Mouse (Mus musculus) embryonic facial prominence, embryonic 10.5 days (tissue): ENCODE data around the gene Parvb. TPM values are rescaled to one million over a fixed set of nuclear protein-coding genes. Genes with fewer than 3 reads are reported as not detected.
A peak's percentile ranks its signal among the peaks of the same experiment; 100 is the strongest.

ENCODE experiments used
- DNase-seq: peaks from one replicate; pipeline ENCODE4 v3.0.0-alpha.2; 2017; ENCODE audit warnings: low spot score
- H3K27ac ChIP-seq: fragments of 300-500 bp; sonication (generic); replicated peaks from 2 replicates; pipeline ENCODE4 v1.5.1; 2016; ENCODE audit warnings: mild to moderate bottlenecking
- H3K27me3 ChIP-seq: fragments of 300-500 bp; sonication (generic); replicated peaks from 2 replicates; pipeline ENCODE4 v1.6.1; 2016; ENCODE audit warnings: low read depth, mild to moderate bottlenecking; ENCODE audit not compliant: poor library complexity, severe bottlenecking
- H3K36me3 ChIP-seq: fragments of 300-500 bp; sonication (generic); replicated peaks from 2 replicates; pipeline ENCODE4 v1.6.1; 2016; ENCODE audit warnings: mild to moderate bottlenecking, moderate library complexity
- H3K4me1 ChIP-seq: fragments of 300-500 bp; sonication (generic); 2 replicates; pipeline ENCODE4 v1.6.1; 2016
- H3K4me3 ChIP-seq: fragments of 300-500 bp; sonication (generic); 2 replicates; pipeline ENCODE4 v1.5.1; 2016; ENCODE audit warnings: mild to moderate bottlenecking, moderate library complexity
- H3K9me3 ChIP-seq: fragments of 300-500 bp; sonication (generic); 2 replicates; pipeline ENCODE4 v1.6.1; 2016; ENCODE audit warnings: mild to moderate bottlenecking
- WGBS: fragments of 180-500 bp; shearing (Covaris S2); methylation state at CpG from one replicate; pipeline ENCODE4 v1.1.7; 2016; 5-methylcytosine and 5-hydroxymethylcytosine counted together
- polyA plus RNA-seq: library from polyadenylated mRNA; unstranded; fragments of >200 nt; fragmentation: Nextera tagmentation; extraction: Ambion mirVana; gene quantifications from 2 replicates; pipeline ENCODE4 v1.2.1, GENCODE M21; 2016

The Parvb gene
- polyA plus RNA-seq, 1 experiment from 2014 or later: 7.1 TPM

DNA sequence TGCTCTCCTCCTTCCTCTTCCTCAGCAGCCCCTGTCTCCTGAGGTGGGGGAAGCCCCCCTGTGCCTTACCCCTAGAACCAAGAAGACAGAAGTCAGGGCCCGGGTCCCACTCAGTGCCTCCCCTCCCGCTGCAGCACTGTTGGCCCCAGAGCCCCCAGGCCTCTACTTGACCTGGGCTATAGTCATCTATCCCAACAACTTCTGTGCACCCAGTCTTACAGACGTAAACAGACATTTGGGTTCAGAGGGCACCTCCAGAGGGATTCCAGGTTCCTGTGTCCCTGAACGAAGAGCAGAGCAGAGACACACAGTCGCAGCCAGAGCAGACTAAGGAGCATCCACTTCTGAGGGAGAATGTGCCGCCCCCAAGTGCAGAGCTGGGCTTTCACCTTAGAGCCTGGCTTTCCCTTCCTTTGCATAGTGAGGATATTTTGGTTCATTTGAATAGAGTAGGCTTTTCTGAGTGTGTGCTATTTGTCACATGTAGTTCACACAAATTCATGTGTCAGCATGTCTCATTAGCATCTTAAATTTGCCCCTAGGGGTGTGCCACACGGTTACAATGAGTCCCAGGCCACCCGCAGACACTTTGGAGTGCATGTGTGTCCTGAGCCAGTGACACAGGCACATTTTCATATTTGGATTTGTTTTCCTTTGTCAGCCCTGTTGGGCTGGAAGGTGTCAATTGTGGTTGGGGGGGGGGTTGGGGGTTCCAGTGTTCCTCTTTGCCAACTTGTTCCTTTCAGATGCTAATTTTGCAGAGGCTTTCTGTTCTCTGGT, 70.0 kb downstream of the Parvb start:
- peaks cover 2% of the 10 kb centered on the region for H3K36me3 ChIP-seq
- peaks cover 74% of the 10 kb centered on the region for H3K4me1 ChIP-seq
- H3K4me3 ChIP-seq: 0 out of 2 replicates have a peak overlapping the region, but pooled peaks have one; percentile 18
- peaks cover 35% of the 10 kb centered on the region for H3K27me3 ChIP-seq
- H3K9me3 ChIP-seq: no peaks in the 10 kb centered on the region
- H3K27ac ChIP-seq: peak overlapping the region; percentile 72
- no peak for DNase-seq
- WGBS: 23% methylated on average over 8 of the region's 8 CpGs

DNA sequence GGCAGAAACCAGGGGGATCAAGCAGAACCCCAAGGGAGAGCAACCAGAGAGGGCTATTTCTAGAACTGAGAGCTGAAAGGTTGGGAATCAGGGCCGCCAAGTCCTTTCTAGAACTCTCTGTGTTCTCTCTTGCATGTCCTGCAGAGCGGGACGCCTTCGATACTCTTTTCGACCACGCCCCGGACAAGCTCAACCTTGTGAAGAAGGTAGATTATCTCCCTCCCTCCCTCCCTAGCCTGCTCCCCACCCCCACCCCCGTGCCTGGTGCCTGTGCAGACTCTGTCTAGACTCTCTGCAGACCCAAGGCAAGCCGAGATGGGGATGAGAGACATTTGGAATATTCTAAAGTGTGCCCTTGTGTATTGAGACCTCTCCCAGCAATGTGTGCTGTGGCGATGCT, 71.4 kb downstream of the Parvb start:
- Histone ChIP-seq H3K27ac (peak overlapping the region; percentile 72; the same call in 1 of the 2 replicates), H3K27me3 (peaks cover 28% of the 10 kb centered on the region), H3K36me3 (peaks cover 8% of the 10 kb centered on the region), H3K4me3 (no peak overlapping the region), H3K4me1 (peaks cover 64% of the 10 kb centered on the region), H3K9me3 (no peaks in the 10 kb centered on the region)
- WGBS: 55% methylated on average over 10 of the region's 10 CpGs
- DNase-seq: no peak

DNA sequence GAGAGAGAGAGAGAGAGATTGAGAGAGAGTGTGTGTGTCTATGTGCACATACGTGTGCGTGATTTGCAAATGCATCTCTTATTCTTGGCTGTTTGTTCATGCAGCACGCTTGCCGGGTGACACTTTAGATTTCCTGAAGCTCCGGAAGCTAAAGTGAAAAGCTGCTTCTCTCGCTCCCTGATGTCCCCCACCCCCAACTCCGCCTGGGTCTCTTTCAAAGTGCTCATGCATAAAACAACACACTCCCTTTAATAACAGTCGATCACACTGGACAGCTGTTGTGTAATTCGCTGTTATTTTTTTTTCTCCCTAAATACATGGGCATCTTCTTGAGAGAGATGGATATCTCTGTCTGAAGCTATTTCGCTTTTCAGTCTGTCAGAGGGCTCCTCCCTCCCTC, 73.5 kb downstream of the Parvb start:
- no peak overlapping the region for H3K27ac ChIP-seq
- 81% methylated on average over 10 of the region's 10 CpGs for WGBS
- peaks cover 47% of the 10 kb centered on the region for H3K4me1 ChIP-seq
- no peaks in the 10 kb centered on the region for H3K9me3 ChIP-seq
- DNase-seq: no peak
- H3K27me3 ChIP-seq: peaks cover 18% of the 10 kb centered on the region
- H3K4me3 ChIP-seq: no peak overlapping the region
- peaks cover 8% of the 10 kb centered on the region for H3K36me3 ChIP-seq

DNA sequence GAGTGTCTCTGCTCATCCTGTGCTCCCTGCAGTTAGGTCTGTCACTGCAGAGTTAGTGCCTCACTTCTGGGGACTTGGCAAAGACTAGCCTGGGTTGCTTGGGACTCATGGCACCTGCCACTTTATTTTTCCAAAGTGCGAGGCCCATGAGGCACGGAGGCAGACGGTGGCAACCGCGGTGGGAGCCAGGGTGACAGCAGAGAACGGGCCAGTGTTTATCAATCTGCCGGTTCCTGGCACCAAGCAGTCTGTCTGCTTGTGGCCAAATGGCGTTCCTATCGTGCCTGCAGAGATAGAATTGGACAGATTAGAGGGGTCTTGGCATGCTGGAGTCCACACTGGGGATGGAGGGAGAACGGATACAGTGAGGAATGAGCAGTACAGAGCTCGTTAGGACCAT, 78.4 kb downstream of the Parvb start:
- peaks cover 16% of the 10 kb centered on the region for H3K27me3 ChIP-seq
- H3K4me1 ChIP-seq: peaks cover 54% of the 10 kb centered on the region
- no peak overlapping the region for H3K4me3 ChIP-seq
- H3K27ac ChIP-seq: no peak overlapping the region
- WGBS: 86% methylated on average over 11 of the region's 11 CpGs
- DNase-seq: no peak
- peaks cover 8% of the 10 kb centered on the region for H3K36me3 ChIP-seq
- H3K9me3 ChIP-seq: no peaks in the 10 kb centered on the region

DNA sequence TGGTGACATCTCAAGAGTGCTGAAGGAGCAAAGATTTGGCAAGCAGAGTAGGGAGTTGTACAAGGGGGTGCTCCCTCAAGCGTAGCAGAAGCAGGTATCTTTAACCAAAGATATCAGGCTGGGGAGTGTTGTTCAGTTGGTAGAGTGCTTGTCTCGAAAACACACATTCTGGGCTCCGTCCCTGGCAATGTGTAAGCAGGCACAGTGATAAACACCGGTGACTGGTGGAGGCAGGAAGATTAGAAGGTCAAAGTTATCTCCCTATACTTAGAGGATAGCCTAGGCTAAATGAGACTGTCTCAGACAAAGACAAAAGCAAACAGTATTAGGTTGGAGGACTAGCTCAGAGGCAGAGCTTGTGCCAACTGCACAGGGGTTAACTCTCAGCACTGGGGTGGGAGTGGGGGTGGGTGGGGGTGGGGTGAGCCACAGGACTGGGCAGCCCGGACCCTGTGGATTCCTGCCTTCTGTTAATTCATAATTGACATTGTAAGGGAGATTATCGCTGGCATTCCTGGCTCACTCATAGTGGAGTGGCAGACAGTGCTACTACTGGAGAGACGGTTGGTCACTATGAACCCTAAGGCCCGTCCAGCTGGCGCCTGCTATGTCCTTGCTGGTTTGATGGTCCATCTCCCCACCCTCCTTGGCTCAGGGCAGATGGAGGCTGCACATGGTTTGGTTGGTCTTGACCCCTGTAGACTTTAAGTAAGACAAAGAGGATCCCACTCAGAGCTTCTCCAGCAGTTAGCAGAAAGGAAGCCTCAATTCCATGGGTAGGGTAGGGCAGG, 79.6 kb downstream of the Parvb start:
- H3K27ac ChIP-seq: no peak overlapping the region
- H3K36me3 ChIP-seq: peaks cover 8% of the 10 kb centered on the region
- 83% methylated on average over 9 of the region's 9 CpGs for WGBS
- H3K4me3 ChIP-seq: no peak overlapping the region
- H3K4me1 ChIP-seq: peaks cover 58% of the 10 kb centered on the region
- H3K9me3 ChIP-seq: no peaks in the 10 kb centered on the region
- peaks cover 16% of the 10 kb centered on the region for H3K27me3 ChIP-seq
- no peak for DNase-seq

DNA sequence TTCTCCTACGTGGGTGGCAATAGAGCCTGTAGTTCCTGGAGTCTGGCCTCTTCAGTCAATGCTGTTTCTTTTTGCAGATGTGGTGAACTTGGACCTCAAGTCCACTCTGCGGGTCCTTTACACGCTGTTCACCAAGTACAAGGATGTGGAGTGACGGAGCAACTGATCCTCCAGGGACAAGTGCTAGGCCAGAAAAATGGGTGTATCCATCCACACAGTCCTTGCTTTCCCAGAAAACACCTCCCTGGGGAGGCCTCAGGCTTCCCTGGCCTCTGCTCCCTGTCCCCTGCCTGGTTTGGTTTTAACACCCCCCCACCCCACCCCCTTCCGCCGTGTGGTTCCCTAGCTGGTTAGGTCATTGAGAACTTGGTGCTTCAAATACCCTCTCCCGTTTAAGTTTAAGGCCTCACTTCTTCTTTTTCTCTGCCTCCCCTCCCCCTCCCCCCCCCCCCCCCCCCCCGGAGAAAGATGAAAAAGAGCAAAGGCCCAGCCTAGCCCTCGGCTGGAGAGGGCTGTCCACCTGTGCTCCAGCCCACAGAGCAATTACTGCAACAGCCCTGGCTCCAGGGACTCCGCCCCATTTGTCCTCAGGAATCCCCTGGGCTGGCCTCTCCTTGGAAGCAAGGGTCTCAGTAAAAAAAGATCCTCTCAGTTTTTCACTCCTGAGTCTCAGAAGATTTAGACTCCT, 81.2 kb downstream of the Parvb start:
- H3K9me3 ChIP-seq: no peaks in the 10 kb centered on the region
- H3K27ac ChIP-seq: no peak overlapping the region; the same call in none of the 2 replicates
- H3K36me3 ChIP-seq: no peaks in the 10 kb centered on the region
- H3K4me1 ChIP-seq: peaks cover 58% of the 10 kb centered on the region
- H3K4me3 ChIP-seq: no peak overlapping the region
- DNase-seq: no peak
- peaks cover 16% of the 10 kb centered on the region for H3K27me3 ChIP-seq
- 50% methylated on average over 10 of the region's 10 CpGs for WGBS

DNA sequence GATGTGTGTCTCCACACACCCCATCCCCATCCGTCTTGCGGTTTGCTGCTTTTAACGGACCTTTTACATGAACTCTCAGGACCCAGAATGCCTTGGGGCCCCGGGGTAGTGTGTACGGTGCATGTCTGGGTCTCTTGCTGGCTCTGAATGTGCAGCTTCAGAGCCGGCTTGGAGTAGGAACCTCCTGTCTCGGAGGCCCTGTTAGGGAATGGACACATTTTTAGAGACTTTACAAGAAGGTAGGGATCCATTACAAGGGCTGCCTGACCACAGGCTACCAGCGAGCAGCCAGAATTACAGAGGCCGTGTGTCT, 81.7 kb downstream of the Parvb start:
- WGBS: 29% methylated on average over 9 of the region's 9 CpGs
- peaks cover 16% of the 10 kb centered on the region for H3K27me3 ChIP-seq
- no peak overlapping the region for H3K4me3 ChIP-seq
- peaks cover 57% of the 10 kb centered on the region for H3K4me1 ChIP-seq
- no peaks in the 10 kb centered on the region for H3K36me3 ChIP-seq
- peak overlapping the region; percentile 44 for H3K27ac ChIP-seq
- no peak for DNase-seq
- H3K9me3 ChIP-seq: no peaks in the 10 kb centered on the region

DNA sequence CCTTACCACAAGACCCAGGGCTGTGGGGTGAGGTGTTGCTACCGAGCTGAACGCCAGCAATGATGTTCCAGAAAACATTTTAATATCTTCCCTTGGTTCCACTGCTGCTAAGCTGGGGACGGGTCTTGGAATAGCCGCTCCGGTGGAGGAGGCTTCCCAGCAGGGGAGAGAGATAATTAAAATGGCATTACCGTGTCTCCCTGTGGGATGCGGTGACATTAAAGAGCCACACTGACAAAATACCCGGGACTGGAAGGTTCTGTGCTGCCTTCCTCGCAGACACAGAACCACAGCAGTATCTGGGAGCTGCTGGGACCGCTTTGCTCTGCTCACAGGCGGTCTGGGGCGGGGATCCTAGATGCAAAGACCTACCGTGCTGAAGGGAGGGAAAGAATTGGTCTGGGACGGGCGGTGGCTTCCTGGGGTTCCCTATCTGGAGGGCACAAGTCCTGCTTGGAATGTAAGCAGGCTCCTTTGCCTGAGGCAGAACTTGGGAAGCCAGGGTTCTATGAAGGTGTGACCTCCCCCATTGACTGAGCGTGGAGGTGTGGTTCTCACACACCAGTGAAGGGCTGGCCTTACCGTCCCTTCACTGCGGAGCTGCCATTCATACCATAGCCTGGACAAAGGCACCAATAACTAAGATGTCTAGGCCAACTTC, 82.7 kb downstream of the Parvb start:
- Histone ChIP-seq H3K4me3 (no peak overlapping the region), H3K4me1 (peaks cover 54% of the 10 kb centered on the region), H3K36me3 (no peaks in the 10 kb centered on the region), H3K27me3 (peaks cover 16% of the 10 kb centered on the region), H3K9me3 (no peaks in the 10 kb centered on the region), H3K27ac (0 out of 2 replicates have a peak overlapping the region, but pooled peaks have one; percentile 15)
- DNase-seq: no peak
- WGBS: 19% methylated on average over 18 of the region's 18 CpGs

DNA sequence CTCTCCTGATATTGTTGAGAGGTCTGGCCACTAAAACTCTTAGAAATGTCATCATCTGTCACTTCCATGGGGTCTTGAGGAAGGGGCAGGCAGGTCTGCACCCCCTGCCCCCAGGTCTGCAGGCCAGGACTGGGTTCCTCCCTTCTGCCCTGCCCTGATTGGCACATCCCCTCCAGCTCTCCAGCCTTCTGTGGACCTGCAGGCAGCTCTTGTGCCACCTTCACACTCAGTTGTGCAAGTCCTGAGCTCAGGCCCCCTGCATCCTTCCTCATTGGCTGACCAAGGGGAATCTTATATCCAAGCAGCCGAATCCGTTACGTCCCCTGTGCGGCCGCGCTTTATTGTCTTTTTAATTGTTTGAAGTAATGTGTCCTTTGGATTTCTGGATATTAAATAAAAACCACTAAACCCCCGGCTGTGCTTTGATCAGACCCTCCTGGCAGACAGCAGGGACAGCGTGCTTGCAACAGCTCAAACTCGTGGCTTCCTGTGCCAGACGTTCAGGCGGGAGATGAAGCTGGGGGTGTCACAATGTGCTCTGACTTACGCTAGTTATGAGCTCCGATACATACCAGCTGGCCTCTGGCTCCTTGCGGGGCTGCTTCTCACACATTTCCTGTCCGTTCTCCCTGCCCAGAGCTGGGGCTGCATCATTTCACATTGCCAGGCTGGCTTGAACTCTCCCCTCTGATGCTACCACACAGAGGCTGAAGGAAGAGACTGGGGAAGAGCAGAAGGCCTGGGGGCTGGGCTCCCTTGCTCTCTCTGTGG, 83.6 kb downstream of the Parvb start:
- Histone ChIP-seq H3K36me3 (no peaks in the 10 kb centered on the region), H3K4me3 (no peak overlapping the region), H3K27ac (no peak overlapping the region; the same call in 1 of the 2 replicates), H3K4me1 (peaks cover 54% of the 10 kb centered on the region), H3K9me3 (no peaks in the 10 kb centered on the region), H3K27me3 (peaks cover 16% of the 10 kb centered on the region)
- 67% methylated on average over 15 of the region's 15 CpGs for WGBS
- no peak for DNase-seq

DNA sequence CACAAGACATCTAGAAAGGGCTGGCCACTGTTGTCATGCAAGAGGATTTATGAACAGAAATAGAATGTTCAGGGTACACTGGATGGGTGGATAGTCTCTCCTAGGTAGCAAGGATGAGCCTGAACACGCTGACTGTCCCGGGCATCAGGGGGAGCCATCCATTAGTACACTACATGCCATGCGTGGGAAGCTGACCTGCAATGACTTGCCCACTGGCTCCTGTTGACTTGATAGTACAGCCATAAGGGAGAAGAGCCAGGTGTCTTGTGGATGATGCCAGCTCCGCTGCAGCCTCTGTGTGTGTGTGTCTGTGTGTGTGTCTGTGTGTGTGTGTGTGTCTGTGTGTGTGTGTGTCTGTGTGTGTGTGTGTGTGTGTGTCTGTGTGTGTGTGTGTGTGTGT, 87.5 kb downstream of the Parvb start:
- Histone ChIP-seq H3K4me3 (no peak overlapping the region), H3K4me1 (peaks cover 23% of the 10 kb centered on the region), H3K36me3 (no peaks in the 10 kb centered on the region), H3K27ac (no peak overlapping the region), H3K9me3 (no peaks in the 10 kb centered on the region), H3K27me3 (peaks cover 6% of the 10 kb centered on the region)
- 92% methylated on average over 4 of the region's 4 CpGs for WGBS
- DNase-seq: no peak

DNA sequence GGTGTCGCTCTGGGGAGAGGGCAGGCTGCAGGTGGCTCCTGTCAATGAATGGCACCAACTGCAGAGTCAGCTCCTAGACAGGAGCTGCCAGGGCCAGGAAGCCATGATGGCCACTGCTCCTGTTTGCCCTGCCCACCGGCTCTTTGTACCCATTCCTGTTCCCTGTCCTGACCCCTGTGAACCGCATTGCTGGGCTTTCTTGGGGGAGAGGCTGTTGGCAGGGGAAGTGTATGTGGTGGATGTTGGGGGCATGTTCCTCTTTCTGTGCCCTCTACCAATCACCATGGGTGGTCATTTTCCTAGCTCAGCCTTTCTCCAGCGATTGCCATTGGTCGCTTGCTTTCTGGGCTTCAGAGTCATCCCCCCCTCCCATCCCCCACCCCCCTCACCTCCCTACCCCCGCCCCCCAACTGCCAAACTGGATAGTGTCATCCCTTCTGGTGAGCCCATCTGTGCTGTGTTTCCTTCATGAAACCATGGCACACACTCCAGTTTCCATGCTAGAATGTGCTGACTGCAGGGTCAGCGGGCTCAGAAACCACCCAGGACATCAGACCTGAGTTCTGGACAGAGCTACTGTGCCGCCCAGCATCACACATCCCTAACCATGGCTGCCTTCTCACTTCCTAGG, 89.8 kb downstream of the Parvb start:
- Histone ChIP-seq H3K4me3 (no peak overlapping the region), H3K27me3 (0 out of 2 replicates have a peak, but pooled peaks cover 5% of the 10 kb centered on the region), H3K9me3 (no peaks in the 10 kb centered on the region), H3K4me1 (peaks cover 19% of the 10 kb centered on the region), H3K27ac (no peak overlapping the region), H3K36me3 (no peaks in the 10 kb centered on the region)
- WGBS: 72% methylated on average over 8 of the region's 8 CpGs
- DNase-seq: no peak
